Mouse (Mus musculus): ENCODE results near the gene Hoxa1.

The Hoxa1 gene

DNA sequence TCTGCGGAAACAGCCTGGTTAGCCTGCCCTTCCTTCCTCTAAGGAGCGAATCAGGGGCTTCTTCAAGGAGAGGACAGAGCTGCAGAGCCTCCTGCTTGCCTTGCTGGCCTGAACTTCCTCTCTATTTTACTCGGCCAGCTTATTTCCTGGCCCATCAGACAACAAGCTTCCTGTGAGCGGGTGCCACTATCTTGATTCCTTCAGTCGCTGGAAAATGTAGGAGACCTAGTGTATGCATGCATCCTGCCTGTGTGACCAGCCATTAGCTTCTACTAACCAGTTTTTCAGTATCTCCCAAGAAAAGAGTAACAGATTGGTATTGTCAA is 12.7 kb upstream of the Hoxa1 start:
- DNase-seq (ENCODE audit: low read depth, low spot score): no peak

- no peak for DNase-seq (ENCODE audit: low read depth, low spot score)
These were observed 12.2 kb upstream of the Hoxa1 start for GRCm38 (mm10) chr6:52170166-52170897.

DNA sequence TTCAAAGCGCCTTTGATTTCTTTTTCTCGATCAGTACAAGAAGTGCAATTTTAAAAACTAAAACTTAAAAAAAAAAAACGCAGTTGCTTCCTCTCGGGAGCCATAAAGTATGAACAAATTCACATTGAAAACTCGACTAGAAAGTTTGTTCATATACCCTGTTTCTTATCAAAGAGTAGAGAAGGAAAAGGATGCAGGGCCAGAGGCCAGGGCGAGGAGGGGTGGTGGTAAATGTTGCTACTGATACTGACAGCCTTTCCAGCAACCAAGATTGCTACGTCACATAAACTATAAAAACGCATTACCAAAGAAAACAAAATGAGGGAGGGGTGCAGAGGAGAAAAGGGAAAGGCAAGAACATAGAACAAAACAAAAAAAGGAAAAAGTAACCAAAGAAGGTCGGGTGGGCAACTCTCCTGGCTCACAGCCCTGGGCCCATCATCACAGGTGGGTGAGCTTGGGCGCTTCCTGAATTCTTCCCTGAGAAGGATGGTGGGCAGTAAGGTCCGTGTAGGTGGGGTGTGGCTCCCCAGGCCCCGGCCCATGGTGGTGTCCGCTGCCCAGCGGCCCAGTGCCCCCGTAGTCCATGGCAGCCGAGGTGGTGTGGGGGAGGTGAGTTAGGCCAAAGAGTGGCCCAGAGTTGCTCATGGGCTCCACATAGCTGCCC is 11.5 kb upstream of the Hoxa1 start:
- DNase-seq (ENCODE audit: low read depth, low spot score): no peak

DNA sequence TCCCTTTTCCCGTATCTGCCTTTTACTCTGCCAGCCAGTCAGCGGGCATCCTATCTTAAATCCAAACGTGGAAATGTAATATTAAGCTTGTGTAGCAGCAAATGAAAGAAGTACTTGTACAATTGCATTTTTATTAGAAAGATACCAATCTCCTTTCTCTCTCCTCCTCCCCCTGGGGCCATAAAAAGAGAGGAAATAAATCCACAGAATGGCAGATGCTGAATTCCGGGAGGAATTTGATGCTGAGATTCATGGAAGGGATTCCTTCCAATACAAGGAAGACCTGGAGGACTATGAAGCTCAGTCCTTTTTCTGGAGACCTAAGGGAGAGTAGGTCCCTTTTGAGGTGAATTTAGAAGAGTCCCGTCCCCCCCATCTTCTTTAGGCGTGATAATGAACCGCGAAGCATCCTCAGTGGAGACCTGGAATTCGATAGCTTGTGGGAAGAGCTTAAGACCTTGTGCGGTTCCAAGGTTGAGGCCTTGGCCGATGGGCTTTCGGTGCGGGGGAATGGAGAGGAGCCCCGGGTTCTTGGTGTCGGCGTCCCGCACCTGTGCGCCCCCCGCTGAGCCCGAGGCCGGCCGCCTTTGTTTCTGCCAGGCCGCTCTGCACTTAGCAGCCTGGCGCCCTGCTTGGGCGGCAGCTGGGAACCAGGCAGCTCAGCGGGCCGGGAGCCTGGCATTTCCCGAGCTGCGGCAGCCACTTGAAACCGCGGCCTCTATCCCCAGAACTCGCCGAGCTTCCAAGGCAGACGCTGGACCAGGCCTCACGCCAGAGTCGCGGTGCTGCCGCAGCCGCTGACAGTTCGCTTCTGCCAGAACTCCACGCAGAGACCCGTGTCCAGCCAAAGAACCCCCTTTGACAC is 10.3 kb upstream of the Hoxa1 start:
- no peak for DNase-seq (ENCODE audit: low read depth, low spot score)

DNA sequence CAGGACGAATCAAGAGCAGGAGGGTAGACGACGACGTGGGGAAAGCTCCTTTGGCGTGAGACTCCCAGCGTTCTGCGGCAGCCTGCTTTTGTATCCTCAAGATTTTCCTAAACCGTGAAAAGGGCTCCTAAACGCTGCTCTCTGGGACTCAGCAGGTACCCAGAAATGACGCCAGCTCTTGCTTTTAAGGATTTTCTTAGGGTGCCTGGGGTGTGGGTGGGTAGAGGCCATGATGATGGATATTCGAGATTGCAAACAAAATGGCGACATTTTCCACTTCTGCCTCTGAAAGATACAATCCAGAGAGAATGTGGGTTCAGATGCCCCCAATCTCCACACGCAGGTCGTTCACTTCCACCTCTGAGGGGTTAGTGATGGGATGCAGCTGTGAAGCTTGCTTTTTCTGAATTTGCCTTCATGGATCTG is 9.6 kb upstream of the Hoxa1 start:
- DNase-seq (ENCODE audit: low read depth, low spot score): no peak

DNA sequence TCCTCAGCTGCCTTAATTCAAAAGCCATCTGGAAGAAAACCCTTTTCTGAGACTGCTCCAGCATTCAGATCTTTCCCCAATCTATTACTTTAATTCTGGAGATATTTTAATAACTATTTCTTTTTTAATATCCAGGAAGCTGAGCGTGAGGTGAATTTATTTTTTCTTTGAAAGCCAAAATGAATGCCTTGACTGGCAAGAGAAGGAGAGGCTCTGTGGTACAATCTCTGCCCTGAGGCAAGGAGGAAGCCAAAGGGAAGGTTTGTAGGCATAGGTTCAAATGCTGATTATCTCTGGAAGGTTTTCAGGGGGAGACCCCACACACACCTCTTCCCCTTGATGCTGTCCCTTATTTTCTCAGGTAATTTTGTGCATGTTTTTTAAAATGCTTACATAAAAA is 9.1 kb upstream of the Hoxa1 start:
- DNase-seq (ENCODE audit: low read depth, low spot score): no peak

GRCm38 (mm10) chr6:52166431-52167077 is 8.4 kb upstream of the Hoxa1 start:
- DNase-seq (ENCODE audit: low read depth, low spot score): no peak

GRCm38 (mm10) chr6:52165441-52166370 is 7.6 kb upstream of the Hoxa1 start:
- no peak for DNase-seq (ENCODE audit: low read depth, low spot score)

DNA sequence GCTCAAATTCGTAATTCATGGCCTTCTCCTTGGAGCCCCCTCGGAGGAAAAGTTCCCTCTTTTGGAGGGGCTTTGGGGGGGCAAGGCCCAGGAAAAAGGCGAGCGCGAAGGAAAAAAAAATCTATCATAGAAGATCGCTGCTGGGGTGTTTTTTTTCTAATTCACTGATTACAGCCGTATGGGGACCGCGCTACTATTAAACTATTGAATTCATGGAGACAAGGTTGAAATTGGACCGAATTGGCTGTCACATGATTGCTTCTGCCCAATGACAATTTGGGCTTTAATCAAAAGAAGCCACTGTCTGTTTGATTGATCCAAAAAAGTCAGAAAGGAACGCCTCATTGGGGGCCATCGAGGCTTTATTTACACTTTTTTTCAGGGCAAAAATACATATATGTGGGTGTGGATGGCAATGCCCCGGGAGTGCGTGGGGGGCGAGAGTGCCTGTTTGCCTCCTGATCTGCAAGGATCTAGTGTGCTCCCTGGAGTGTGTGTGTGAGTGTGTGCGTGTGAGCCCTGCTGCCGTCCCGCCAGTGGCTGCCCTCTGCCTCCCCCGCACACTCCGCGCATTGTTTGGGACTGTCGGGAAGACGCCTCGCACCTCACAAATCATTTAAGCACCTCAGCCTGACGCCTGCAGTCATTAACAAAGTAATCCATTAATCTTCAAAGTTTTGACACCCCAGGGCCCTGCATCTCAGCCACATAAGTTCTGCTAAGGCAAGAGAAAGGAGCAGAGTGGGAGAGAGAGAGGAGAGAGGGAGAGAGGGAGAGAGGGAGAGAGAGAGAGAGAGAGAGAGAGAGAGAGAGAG is 6.7 kb upstream of the Hoxa1 start, which contains the start of gene Hoxa2:
Gene Hoxa2, minus strand, starts transcription at position 206 of the 815 bp plus-strand sequence.
- no peak for DNase-seq (ENCODE audit: low read depth, low spot score)

DNA sequence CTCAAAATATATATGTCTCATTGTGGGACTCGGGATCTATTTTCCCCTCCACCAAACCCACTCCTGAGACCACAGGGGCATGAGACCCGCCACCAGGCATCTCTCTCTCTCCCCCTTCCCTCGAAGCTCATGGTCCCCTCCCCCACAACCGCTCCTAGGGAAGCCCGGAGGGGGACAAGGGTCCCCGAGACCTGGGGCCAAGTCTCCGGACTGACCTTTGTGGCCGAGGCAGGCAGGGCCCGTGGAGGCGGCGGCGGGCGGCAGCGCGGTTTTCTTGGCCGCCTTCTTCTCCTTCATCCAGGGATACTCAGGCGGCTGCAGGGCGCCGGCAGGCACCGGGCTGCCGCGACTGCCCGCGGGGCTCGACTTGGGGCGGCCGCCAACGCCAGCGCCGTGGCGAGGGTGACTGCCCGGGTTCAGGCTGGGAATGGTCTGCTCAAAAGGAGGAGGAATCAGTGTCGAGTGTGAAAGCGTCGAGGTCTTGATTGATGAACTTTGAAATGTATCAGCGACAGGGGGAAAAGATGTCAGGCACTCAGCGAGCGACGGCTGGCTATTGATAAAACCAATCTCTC is 6.0 kb upstream of the Hoxa1 start:
- no peak for DNase-seq (ENCODE audit: low read depth, low spot score)

- no peak for DNase-seq (ENCODE audit: low read depth, low spot score)
These were observed 5.4 kb upstream of the Hoxa1 start for GRCm38 (mm10) chr6:52163366-52164031.

- no peak for DNase-seq (ENCODE audit: low read depth, low spot score)
These were observed 4.7 kb upstream of the Hoxa1 start for GRCm38 (mm10) chr6:52162611-52163365.

DNA sequence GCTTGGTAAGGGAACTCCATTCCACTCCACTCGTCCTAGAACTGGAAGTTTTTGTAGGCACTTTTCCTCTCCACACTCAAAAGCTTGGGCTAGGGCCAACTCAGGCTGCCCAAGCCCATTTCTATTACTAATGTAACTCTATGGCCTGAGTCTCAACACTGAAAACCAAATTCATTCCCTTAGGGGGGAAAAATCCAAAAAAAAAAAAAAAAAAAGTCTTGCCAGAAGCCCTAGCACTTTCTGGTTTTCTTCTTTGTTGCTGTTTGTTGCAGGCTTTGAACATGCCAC is 3.9 kb upstream of the Hoxa1 start:
- DNase-seq (ENCODE audit: low read depth, low spot score): no peak

- DNase-seq (ENCODE audit: low read depth, low spot score): no peak
These were observed 3.4 kb upstream of the Hoxa1 start for GRCm38 (mm10) chr6:52161336-52162092.

GRCm38 (mm10) chr6:52160511-52161335 is 2.6 kb upstream of the Hoxa1 start:
- DNase-seq (ENCODE audit: low read depth, low spot score): no peak

GRCm38 (mm10) chr6:52159979-52160378 is 1.9 kb upstream of the Hoxa1 start:
- no peak for DNase-seq (ENCODE audit: low read depth, low spot score)

Data from WW6 (cell line).